Mouse (Mus musculus) cerebellum, adult 2 months (tissue): Measurements from ENCODE around the gene Olfr1250. TPM values are rescaled to one million over a fixed set of nuclear protein-coding genes. Genes with fewer than 3 reads are reported as not detected.
"Not testable (repeated sequence)": the region's sequence is repeated elsewhere in the genome, so short reads cannot be mapped to it uniquely, and the experiment has no call there.

Experiments
- DNase-seq, 2 experiments: peaks; one replicate each; pipeline ENCODE4 v3.0.0; 2021
- H3K27ac ChIP-seq: fragments of 200-500 bp; 2 replicates; pipeline ENCODE4 v1.5.1; 2012; ENCODE audit warnings: low read length, control low read depth, inconsistent platforms; ENCODE audit not compliant: insufficient read depth
- H3K27me3 ChIP-seq: fragments of 200-500 bp; 2 replicates; pipeline ENCODE4 v1.6.1; 2012; ENCODE audit warnings: inconsistent platforms, mild to moderate bottlenecking, low read length, moderate library complexity; ENCODE audit not compliant: control insufficient read depth, insufficient read depth
- H3K4me1 ChIP-seq: fragments of 200-500 bp; 2 replicates; pipeline ENCODE4 v1.6.1; 2011; ENCODE audit warnings: low read length; ENCODE audit not compliant: control insufficient read depth, insufficient read depth
- H3K4me3 ChIP-seq: fragments of 200-500 bp; replicated peaks from 2 replicates; pipeline ENCODE3; 2011; ENCODE audit warnings: mild to moderate bottlenecking, low read depth, low read length, control low read depth; ENCODE audit not compliant: insufficient read depth
- CTCF ChIP-seq: fragments of 200-500 bp; IDR thresholded peaks from 2 replicates; pipeline ENCODE4 v1.5.1; 2011; ENCODE audit warnings: low read depth, mild to moderate bottlenecking, control low read depth, low read length, moderate library complexity, borderline replicate concordance; ENCODE audit not compliant: insufficient read depth
- POLR2A ChIP-seq: fragments of 200-500 bp; IDR thresholded peaks from 2 replicates; pipeline ENCODE4 v1.6.1; 2011; ENCODE audit warnings: low read length, control low read depth, borderline replicate concordance; ENCODE audit not compliant: insufficient read depth
- whole genome bisulfite sequencing: fragments of 180-500 bp; shearing (Covaris S2); methylation state at CpG from one replicate; pipeline ENCODE4 v1.1.7; 2018; 5-methylcytosine and 5-hydroxymethylcytosine counted together
- polyA plus RNA-seq: library from polyadenylated mRNA; depleted of rRNA; stranded (reverse); fragments of >200 nt; gene quantifications from 2 replicates; pipeline ENCODE4 v1.2.3, GENCODE M21; 2012; rRNA removed

Olfr1250 gene
- not detected in 2 replicates for polyA plus RNA-seq

DNA sequence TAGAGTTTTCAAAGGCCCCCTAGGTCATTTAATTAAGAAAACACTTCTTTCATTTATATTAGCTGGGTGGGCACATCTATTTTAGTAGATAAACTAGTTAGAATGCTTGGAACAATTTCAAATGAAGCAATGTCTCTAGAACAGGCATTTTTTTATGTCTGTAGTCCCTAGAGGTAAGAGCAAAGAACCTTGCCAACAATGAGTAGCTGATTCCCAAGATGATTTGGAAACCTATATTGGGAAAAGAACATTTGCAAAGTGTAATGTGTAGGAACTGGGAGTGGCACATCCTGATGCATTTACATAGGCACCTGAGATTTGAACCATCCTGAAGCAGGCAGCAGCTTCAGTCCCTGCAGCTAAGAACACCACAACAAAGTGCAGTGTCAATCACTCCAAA lies at the start of gene Olfr1250:
Gene Olfr1250, minus strand, starts transcription at position 101 of the 400 bp plus-strand sequence.
- TF ChIP-seq CTCF (no peak), POLR2A (no peak)
- DNase-seq, result no peak
- H3K4me3 ChIP-seq, result no peak within 1 kb of the TSS

DNA sequence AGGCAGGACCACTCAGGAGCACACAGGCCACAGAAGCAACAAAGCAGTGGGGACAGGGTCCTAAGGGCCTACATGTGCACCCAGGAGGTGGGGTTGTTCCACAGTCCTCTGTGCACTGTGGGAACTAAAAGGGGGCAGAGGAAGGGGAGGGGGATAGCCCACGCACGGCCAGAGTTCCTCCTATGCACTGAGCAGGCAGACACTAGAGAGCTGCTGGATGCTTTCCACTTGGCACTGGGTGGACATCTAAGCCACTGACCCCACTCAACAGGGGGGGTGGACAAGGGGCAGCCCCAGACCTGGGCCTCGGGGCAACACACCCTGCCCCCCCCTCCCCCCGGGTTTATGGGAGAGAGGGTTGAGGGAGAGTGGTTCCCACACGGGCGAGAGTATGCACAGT lies 30.7 kb upstream of the Olfr1250 start:
- WGBS, result 59% methylated on average over 6 of the region's 6 CpGs
- H3K4me1 ChIP-seq, result no peaks in the 10 kb centered on the region
- no peak for TF ChIP-seq CTCF
- TF ChIP-seq POLR2A, result no peak

More for the DNA sequence above, at the start of gene Olfr1250:
- Histone ChIP-seq H3K4me1 (no peaks in the 10 kb centered on the region), H3K27ac (no peak within 1 kb of the TSS), H3K27me3 (no peaks in the 10 kb centered on the region)

DNA sequence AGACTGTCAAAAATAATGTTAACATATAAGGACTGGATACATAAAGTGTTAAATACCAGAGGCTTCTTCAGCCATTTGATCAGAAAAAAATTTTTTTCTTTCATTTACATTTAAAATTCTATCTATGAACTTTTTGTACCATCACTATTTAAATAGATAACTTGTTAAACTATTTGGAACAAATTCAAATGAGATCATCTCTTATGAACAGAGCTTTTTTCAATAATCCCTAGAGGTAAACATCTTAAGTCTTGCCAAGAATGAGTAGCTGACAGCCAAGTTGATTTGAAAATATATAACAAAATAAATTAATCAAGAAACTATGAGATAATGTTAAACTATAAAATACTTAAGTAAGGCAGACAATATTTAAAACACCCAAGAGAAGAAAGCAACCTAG lies 10.6 kb upstream of the Olfr1250 start, which contains the start of gene Olfr1251:
Gene Olfr1251, minus strand, starts transcription at position 101 of the 400 bp plus-strand sequence.
- H3K4me3 ChIP-seq, result no peak within 1 kb of the TSS
- H3K27ac ChIP-seq, result no peak within 1 kb of the TSS
- no peaks in the 10 kb centered on the region for H3K4me1 ChIP-seq
- TF ChIP-seq CTCF, result no peak
- DNase-seq, result no peak
- H3K27me3 ChIP-seq, result no peaks in the 10 kb centered on the region

More for the DNA sequence above, 30.7 kb upstream of the Olfr1250 start:
- Histone ChIP-seq H3K27me3 (no peaks in the 10 kb centered on the region), H3K4me3 (no peak overlapping the region), H3K27ac (no peak overlapping the region)
- no peak for DNase-seq

DNA sequence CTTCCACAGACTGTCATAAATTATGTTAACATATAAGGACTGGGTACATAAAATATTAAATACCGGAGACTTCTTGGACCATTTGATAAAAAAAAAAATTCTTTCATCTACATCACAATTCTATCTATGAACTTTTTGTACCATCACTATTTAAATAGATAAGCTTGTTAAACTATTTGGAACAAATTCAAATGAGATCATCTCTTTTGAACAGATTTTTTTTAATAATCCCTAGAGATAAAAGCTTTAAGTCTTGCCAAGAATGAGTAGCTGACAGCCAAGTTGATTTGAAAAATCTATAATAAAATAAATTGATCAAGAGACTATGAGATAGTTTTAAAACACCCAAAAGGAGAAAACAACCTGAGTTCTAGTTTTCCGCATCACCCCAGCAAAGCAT lies 26.4 kb downstream of the Olfr1250 start, which contains the start of gene Olfr1249:
Gene Olfr1249, minus strand, starts transcription at position 101 of the 400 bp plus-strand sequence.
- Histone ChIP-seq H3K27me3 (no peaks in the 10 kb centered on the region), H3K4me1 (no peaks in the 10 kb centered on the region), H3K4me3 (no peak within 1 kb of the TSS), H3K27ac (no peak within 1 kb of the TSS)
- TF ChIP-seq CTCF (no peak), POLR2A (no peak)
- 88% methylated on average over 2 of the region's 2 CpGs for WGBS
- no peak for DNase-seq

DNA sequence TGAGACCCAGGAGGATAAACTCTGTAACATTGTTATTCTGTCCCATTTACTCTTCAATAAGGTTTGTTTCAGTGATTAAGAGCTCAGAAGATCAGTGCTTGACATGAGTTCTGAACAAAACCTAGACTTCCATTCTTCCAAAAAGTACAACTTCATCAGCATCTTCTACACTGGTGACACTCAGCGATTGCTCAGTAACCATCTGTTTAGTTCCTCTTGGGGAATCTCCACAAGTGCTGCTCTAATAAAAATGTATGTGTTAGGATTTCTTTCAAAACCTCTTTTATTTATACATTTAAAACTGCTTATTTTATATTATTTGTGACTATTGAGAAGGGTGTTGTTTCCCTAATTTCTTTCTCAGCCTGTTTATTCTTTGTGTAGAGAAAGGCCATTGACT lies 43.1 kb downstream of the Olfr1250 start, which contains the start of gene Olfr1248:
Gene Olfr1248, minus strand, starts transcription at position 101 of the 400 bp plus-strand sequence.
- not testable (repeated sequence) for H3K4me1 ChIP-seq, H3K27me3 ChIP-seq, H3K27ac ChIP-seq, DNase-seq, H3K4me3 ChIP-seq
- 76% methylated on average over 1 of the region's 1 CpGs for WGBS

DNA sequence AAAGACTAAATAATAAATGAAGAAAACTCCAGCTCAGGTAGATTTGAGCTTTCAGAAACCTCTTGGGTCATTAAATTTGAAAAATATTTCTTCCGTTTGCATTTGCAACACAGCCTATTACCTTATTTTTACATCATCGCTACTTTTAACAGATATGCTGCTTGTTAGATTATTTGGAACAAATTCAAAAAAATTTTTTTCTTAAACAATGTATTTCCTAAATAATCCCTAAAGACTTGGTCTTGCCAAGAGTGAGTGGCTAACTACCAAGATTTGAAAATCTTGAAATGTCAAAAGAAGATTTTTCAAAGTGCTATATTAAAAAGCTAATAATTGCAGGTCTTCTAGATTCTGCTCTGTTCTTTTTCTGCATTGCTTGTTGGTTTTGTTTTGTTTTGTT lies 47.2 kb downstream of the Olfr1250 start, which contains the start of gene Olfr1247:
Gene Olfr1247, minus strand, starts transcription at position 101 of the 400 bp plus-strand sequence.
- WGBS, result 88% methylated on average over 2 of the region's 2 CpGs
- TF ChIP-seq CTCF (no peak), POLR2A (no peak)
- H3K27me3 ChIP-seq, result no peaks in the 10 kb centered on the region
- H3K4me3 ChIP-seq, result no peak within 1 kb of the TSS
- DNase-seq, result no peak
- no peaks in the 10 kb centered on the region for H3K4me1 ChIP-seq
- no peak within 1 kb of the TSS for H3K27ac ChIP-seq

Other genes with a start within 250 kb of the Olfr1250 start
- not detected in 2 replicates for gene Olfr1239, start 241.1 kb downstream of the Olfr1250 start, polyA plus RNA-seq
- gene Olfr1240, start 218.5 kb downstream of the Olfr1250 start, polyA plus RNA-seq, result not detected in 2 replicates
- gene Olfr1241, start 174.3 kb downstream of the Olfr1250 start, polyA plus RNA-seq, result not detected in 2 replicates
- gene Olfr1242, start 163.1 kb downstream of the Olfr1250 start, polyA plus RNA-seq, result not detected in 2 replicates
- gene Olfr1243, start 130.0 kb downstream of the Olfr1250 start, polyA plus RNA-seq, result not detected in 2 replicates
- gene Olfr1245, start 83.0 kb downstream of the Olfr1250 start, polyA plus RNA-seq, result not detected in 2 replicates
- gene Olfr1246, start 68.3 kb downstream of the Olfr1250 start, polyA plus RNA-seq, result not detected in 2 replicates
- 0.02 TPM in 1 of 2 replicates, not detected in the other for gene Olfr1247, start 47.3 kb downstream of the Olfr1250 start, polyA plus RNA-seq
- gene Olfr1248, start 43.2 kb downstream of the Olfr1250 start, polyA plus RNA-seq, result not detected in 2 replicates
- gene Olfr1249, start 26.5 kb downstream of the Olfr1250 start, polyA plus RNA-seq, result not detected in 2 replicates
- gene Olfr1251, start 10.5 kb upstream of the Olfr1250 start, polyA plus RNA-seq, result not detected in 2 replicates
- not detected in 2 replicates for gene Olfr1252, start 63.5 kb upstream of the Olfr1250 start, polyA plus RNA-seq
- not detected in 2 replicates for gene Olfr1253, start 95.6 kb upstream of the Olfr1250 start, polyA plus RNA-seq
- not detected in 2 replicates for gene Olfr1254, start 132.2 kb upstream of the Olfr1250 start, polyA plus RNA-seq
- not detected in 2 replicates for gene Olfr1255, start 150.6 kb upstream of the Olfr1250 start, polyA plus RNA-seq
- not detected in 2 replicates for gene Olfr1256, start 180.1 kb upstream of the Olfr1250 start, polyA plus RNA-seq
- not detected in 2 replicates for gene Olfr48, start 186.7 kb upstream of the Olfr1250 start, polyA plus RNA-seq
- not detected in 2 replicates for gene Olfr1257, start 217.0 kb upstream of the Olfr1250 start, polyA plus RNA-seq